ENCODE assay signal across 18 mouse cellular contexts in genomic region chr1:120644755-120645154, GRCm38 (mm10). TPM values are rescaled to one million over a fixed set of nuclear protein-coding genes. Genes with fewer than 3 reads are reported as not detected.
A peak's percentile ranks its signal among the peaks of the same experiment; 100 is the strongest.
DNase-seq lines count a peak whose midpoint lies in the region; ATAC-seq and TF ChIP-seq lines count a peak whose summit lies in the region.
"Had no signal": no experiment of that assay in that cellular context is flagged by ENCODE, and none has a peak within 500 bp of the region (broad histone marks: within the 10 kb centered on the region; RNA-seq: fewer than 3 reads in every experiment).

No protein-coding gene starts in this region.

- in situ Hi-C loops in ES-E14 (cut with MboI; ENCODE audit: low sequenced_read_pairs in 2 of 2, unreplicated experiment in 2 of 2), result no loop called here

- peaks cover 80% of the 10 kb centered on the region for H3K27me3 ChIP-seq in forebrain, embryonic 12.5 days
- H3K27me3 ChIP-seq in forebrain, embryonic 10.5 days (ENCODE audit: poor library complexity, severe bottlenecking), result peaks cover 98% of the 10 kb centered on the region
- peaks cover 28% of the 10 kb centered on the region for H3K27me3 ChIP-seq in midbrain, embryonic 13.5 days
- no peaks in the 10 kb centered on the region for H3K27me3 ChIP-seq in heart, adult 2 months (ENCODE audit: control insufficient read depth, insufficient read depth, low read length)

- no peak for TF ChIP-seq CTCF in heart, adult 2 months (IDR thresholded peaks at IDR 0.05)

- TF ChIP-seq POLR2A in heart, adult 2 months (IDR thresholded peaks at IDR 0.05; ENCODE audit: insufficient read depth, low read depth, low read length), result no peak

- H3K4me3 ChIP-seq in forebrain, embryonic 12.5 days (replicated peaks), result no peak overlapping the region
- H3K4me3 ChIP-seq in forebrain, embryonic 10.5 days, result no peak overlapping the region
- H3K4me3 ChIP-seq in ES-E14 (ENCODE audit: insufficient read depth in 1 of 2, low read depth in 1 of 2, low read length in 2 of 2, poor library complexity in 1 of 2, severe bottlenecking in 1 of 2), result no peak overlapping the region
- H3K4me3 ChIP-seq in midbrain, embryonic 13.5 days (replicated peaks), result no peak overlapping the region
- H3K4me3 ChIP-seq in heart, adult 2 months, result no peak overlapping the region
- H3K4me3 ChIP-seq: left cerebral cortex, adult 2 months; limb, embryonic 15.5 days had no signal

- no peaks in the 10 kb centered on the region for H3K9me3 ChIP-seq in forebrain, embryonic 12.5 days
- H3K9me3 ChIP-seq in forebrain, embryonic 10.5 days, result no peaks in the 10 kb centered on the region
- H3K9me3 ChIP-seq in ES-E14 (ENCODE audit: control insufficient read depth, insufficient read depth, low read depth, low read length), result no peaks in the 10 kb centered on the region
- no peaks in the 10 kb centered on the region for H3K9me3 ChIP-seq in midbrain, embryonic 13.5 days
- H3K9me3 ChIP-seq: limb, embryonic 15.5 days had no signal

- TF ChIP-seq EP300 in heart, adult 2 months (IDR thresholded peaks at IDR 0.05; ENCODE audit: insufficient read depth, low read depth, low read length), result no peak

- peaks cover 19% of the 10 kb centered on the region for H3K4me1 ChIP-seq in forebrain, embryonic 12.5 days
- peaks cover 22% of the 10 kb centered on the region for H3K4me1 ChIP-seq in forebrain, embryonic 10.5 days
- H3K4me1 ChIP-seq in ES-E14 (ENCODE audit: control insufficient read depth in 2 of 2, insufficient read depth in 2 of 2, low read length in 2 of 2, poor library complexity in 1 of 2), result peaks cover 0 to 18% of the 10 kb centered on the region in 2 experiments; a peak in 3 of 4 replicates
- H3K4me1 ChIP-seq in midbrain, embryonic 13.5 days (replicated peaks), result peaks cover 25% of the 10 kb centered on the region
- no peaks in the 10 kb centered on the region for H3K4me1 ChIP-seq in heart, adult 2 months (ENCODE audit: control insufficient read depth, insufficient read depth, low read length)

- intact Hi-C loops in gastrocnemius, postnatal 36 days (cut with DNase I), result no loop called here
- intact Hi-C loops in heart, adult 2 months (cut with DNase I), result no loop called here

- DNase-seq in forebrain, embryonic 10.5 days (ENCODE audit: extremely low spot score, low spot score), result no peak
- no peak for DNase-seq in ES-E14 (ENCODE audit: low read depth, low spot score)
- peak; percentile 13 to 16 for DNase-seq in gastrocnemius, postnatal 36 days
- DNase-seq in heart, adult 2 months, result no peak
- DNase-seq in cerebellum, adult 8-10 months, result no peak
- no peak for DNase-seq in thymus, postnatal 10 days (ENCODE audit: low spot score in 2 of 2)
- DNase-seq: adrenal gland, postnatal 36 days; cerebellum, adult 11 months; lung, postnatal 14 days; spleen, adult 18-20 months had no signal

- no peaks in the 10 kb centered on the region for H3K36me3 ChIP-seq in forebrain, embryonic 12.5 days (replicated peaks)
- H3K36me3 ChIP-seq in forebrain, embryonic 10.5 days (replicated peaks), result no peaks in the 10 kb centered on the region
- no peaks in the 10 kb centered on the region for H3K36me3 ChIP-seq in ES-E14 (ENCODE audit: control insufficient read depth, insufficient read depth, low read length, poor library complexity, severe bottlenecking)
- no peaks in the 10 kb centered on the region for H3K36me3 ChIP-seq in midbrain, embryonic 13.5 days
- no peaks in the 10 kb centered on the region for H3K36me3 ChIP-seq in heart, adult 2 months (ENCODE audit: control insufficient read depth, insufficient read depth, low read length)
- H3K36me3 ChIP-seq: limb, embryonic 15.5 days had no signal

- no peaks in the 10 kb centered on the region for H3K79me2 ChIP-seq in heart, adult 2 months (replicated peaks; ENCODE audit: control insufficient read depth, insufficient read depth, low read length)

- peak overlapping the region; percentile 45; the same call in 1 of the 2 replicates for H3K4me2 ChIP-seq in forebrain, embryonic 12.5 days
- peak overlapping the region; percentile 47 for H3K4me2 ChIP-seq in midbrain, embryonic 13.5 days (replicated peaks)
- H3K4me2 ChIP-seq: limb, embryonic 15.5 days had no signal

- ATAC-seq in forebrain, embryonic 12.5 days (ENCODE audit: low FRiP score), result no peak; the same call in 1 of the 2 replicates
- ATAC-seq in midbrain, embryonic 13.5 days, result peak; percentile 57; the same call in 1 of the 2 replicates

- H3K9ac ChIP-seq in forebrain, embryonic 12.5 days, result no peak overlapping the region
- no peak overlapping the region for H3K9ac ChIP-seq in ES-E14 (ENCODE audit: insufficient read depth, low read depth, low read length, poor library complexity, severe bottlenecking)
- H3K9ac ChIP-seq in midbrain, embryonic 13.5 days (replicated peaks), result no peak overlapping the region
- no peak overlapping the region for H3K9ac ChIP-seq in heart, adult 2 months (ENCODE audit: low read depth, low read length)
- H3K9ac ChIP-seq: limb, embryonic 15.5 days had no signal

- 7% methylated on average over 1 of the region's 1 CpGs for WGBS in forebrain, embryonic 12.5 days
- WGBS in forebrain, embryonic 10.5 days, result 21% methylated on average over 1 of the region's 1 CpGs
- 4% methylated on average over 1 of the region's 1 CpGs for WGBS in midbrain, embryonic 13.5 days
- WGBS in heart, adult 2 months, result 76% methylated on average over 1 of the region's 1 CpGs

- no peak overlapping the region for H3K27ac ChIP-seq in forebrain, embryonic 12.5 days
- H3K27ac ChIP-seq in forebrain, embryonic 10.5 days, result no peak overlapping the region
- 0 out of 2 replicates have a peak overlapping the region, but pooled peaks have one; percentile 29 for H3K27ac ChIP-seq in ES-E14 (ENCODE audit: insufficient read depth, low read depth, low read length, poor library complexity, severe bottlenecking)
- peak overlapping the region; percentile 78 for H3K27ac ChIP-seq in midbrain, embryonic 13.5 days
- no peak overlapping the region for H3K27ac ChIP-seq in heart, adult 2 months
- H3K27ac ChIP-seq: left cerebral cortex, adult 2 months; limb, embryonic 15.5 days; stomach, postnatal 0 days had no signal

TF ChIP-seq in ES-E14, 5 proteins besides CTCF, POLR2A, EP300 and RAD21:
- TF ChIP-seq MAFK (IDR thresholded peaks at IDR 0.05; ENCODE audit: insufficient read depth, low read depth, low read length), result no peak
- no peak for TF ChIP-seq ZNF384 (IDR thresholded peaks at IDR 0.05; ENCODE audit: low read depth, low read length)

RNA-seq across cellular contexts. Expression of gene En1, which starts 42.5 kb away (rescaled TPM):
- polyA plus RNA-seq in forebrain, embryonic 12.5 days (2016; fragmentation: Nextera tagmentation; extraction: Ambion mirVana), result 0.88 and 1.2 TPM in 2 replicates
- polyA plus RNA-seq in forebrain, embryonic 10.5 days (2016; fragmentation: Nextera tagmentation; extraction: Ambion mirVana), result 0.10 TPM in 2 replicates
- 0.63 and 1.2 TPM in 2 replicates for total RNA-seq in ES-E14 (2012; rRNA removed)
- total RNA-seq in gastrocnemius, postnatal 36 days (2021), result 1 to 10 TPM; 6.8 to 7.4 TPM
- polyA plus RNA-seq in midbrain, embryonic 13.5 days (2015; fragmentation: Nextera tagmentation; extraction: Ambion mirVana), result 9.0 and 13.6 TPM in 2 replicates
- total RNA-seq in heart, adult 2 months (2021), result not detected
- not detected in 2 replicates for polyA plus RNA-seq in heart, adult 2 months (2012; rRNA removed)
- total RNA-seq: left cerebral cortex, adult 2 months; monocyte, adult 5-6 weeks had no signal
- polyA plus RNA-seq: cortical plate, adult 2 months; intestine, embryonic 14.5 days; stomach, postnatal 0 days had no signal

Comparison
In these comparisons a context has a peak if more than half of its experiments do, and no peak if none do; other contexts are left out.
1. H3K27ac ChIP-seq: peak in ES-E14 (single experiment) and midbrain, embryonic 13.5 days (single experiment); none in forebrain, embryonic 12.5 days (single experiment), forebrain, embryonic 10.5 days (single experiment) and heart, adult 2 months (single experiment).
2. DNase-seq: peak in gastrocnemius, postnatal 36 days (2 of 2); none in forebrain, embryonic 10.5 days (single experiment), ES-E14 (single experiment), heart, adult 2 months (0 of 2), cerebellum, adult 8-10 months (single experiment) and thymus, postnatal 10 days (0 of 2).